Mouse (Mus musculus): ENCODE measurements around the gene Sec24d. TPM values are rescaled to one million over a fixed set of nuclear protein-coding genes. Genes with fewer than 3 reads are reported as not detected.

The Sec24d gene
- polyA plus RNA-seq, 1 experiment from 2014 or later: 91.2 TPM

- no peaks in the 10 kb centered on the region for H3K9me3 ChIP-seq (ENCODE audit: control insufficient read depth, low read length)
- peaks cover 30% of the 10 kb centered on the region for H3K4me1 ChIP-seq (ENCODE audit: control insufficient read depth, insufficient read depth, low read length)
- H3K4me2 ChIP-seq (ENCODE audit: low read depth, low read length): no peak overlapping the region
- H3K27ac ChIP-seq (ENCODE audit: low read length): peak overlapping the region; percentile 66
- H3K27me3 ChIP-seq (replicated peaks; ENCODE audit: control insufficient read depth, insufficient read depth, low read length): no peaks in the 10 kb centered on the region
- WGBS: 67% methylated on average over 4 of the region's 4 CpGs
- H3K4me3 ChIP-seq (ENCODE audit: low read length): no peak overlapping the region
- ATAC-seq: no peak
- no peaks in the 10 kb centered on the region for H3K36me3 ChIP-seq (ENCODE audit: control insufficient read depth, insufficient read depth, low read length)
- H3K9ac ChIP-seq (ENCODE audit: low read depth, low read length): no peak overlapping the region
Measured at GRCm38 (mm10) chr3:123330221-123330620, 63.0 kb downstream of the Sec24d start.

- Histone ChIP-seq H3K4me3 (ENCODE audit: low read length) (no peak overlapping the region), H3K27me3 (replicated peaks; ENCODE audit: control insufficient read depth, insufficient read depth, low read length) (no peaks in the 10 kb centered on the region), H3K4me2 (ENCODE audit: low read depth, low read length) (no peak overlapping the region), H3K9ac (ENCODE audit: low read depth, low read length) (no peak overlapping the region), H3K9me3 (ENCODE audit: control insufficient read depth, low read length) (no peaks in the 10 kb centered on the region), H3K4me1 (ENCODE audit: control insufficient read depth, insufficient read depth, low read length) (peaks cover 25% of the 10 kb centered on the region), H3K27ac (ENCODE audit: low read length) (peak overlapping the region; percentile 34), H3K36me3 (ENCODE audit: control insufficient read depth, insufficient read depth, low read length) (no peaks in the 10 kb centered on the region)
- no peak for ATAC-seq
- 69% methylated on average over 2 of the region's 2 CpGs for WGBS
Measured at GRCm38 (mm10) chr3:123332330-123333054, 65.2 kb downstream of the Sec24d start.

GRCm38 (mm10) chr3:123333055-123333424, 65.8 kb downstream of the Sec24d start:
- ATAC-seq: 0 out of 2 replicates have a peak, but pooled peaks have one; percentile 21
- Histone ChIP-seq H3K9ac (ENCODE audit: low read depth, low read length) (no peak overlapping the region), H3K4me3 (ENCODE audit: low read length) (no peak overlapping the region), H3K4me1 (ENCODE audit: control insufficient read depth, insufficient read depth, low read length) (peaks cover 27% of the 10 kb centered on the region), H3K27ac (ENCODE audit: low read length) (peak overlapping the region; percentile 34; the same call in 1 of the 2 replicates), H3K36me3 (ENCODE audit: control insufficient read depth, insufficient read depth, low read length) (no peaks in the 10 kb centered on the region), H3K4me2 (ENCODE audit: low read depth, low read length) (no peak overlapping the region), H3K9me3 (ENCODE audit: control insufficient read depth, low read length) (no peaks in the 10 kb centered on the region), H3K27me3 (replicated peaks; ENCODE audit: control insufficient read depth, insufficient read depth, low read length) (no peaks in the 10 kb centered on the region)
- WGBS: 20% methylated on average over 4 of the region's 4 CpGs

- no peak overlapping the region for H3K4me2 ChIP-seq (ENCODE audit: low read depth, low read length)
- 38% methylated on average over 7 of the region's 7 CpGs for WGBS
- H3K27ac ChIP-seq (ENCODE audit: low read length): peak overlapping the region; percentile 90
- H3K4me3 ChIP-seq (ENCODE audit: low read length): no peak overlapping the region
- no peak overlapping the region for H3K9ac ChIP-seq (ENCODE audit: low read depth, low read length)
- H3K36me3 ChIP-seq (ENCODE audit: control insufficient read depth, insufficient read depth, low read length): no peaks in the 10 kb centered on the region
- H3K9me3 ChIP-seq (ENCODE audit: control insufficient read depth, low read length): no peaks in the 10 kb centered on the region
- H3K27me3 ChIP-seq (replicated peaks; ENCODE audit: control insufficient read depth, insufficient read depth, low read length): no peaks in the 10 kb centered on the region
- ATAC-seq: peak; percentile 49; the same call in 1 of the 2 replicates
- H3K4me1 ChIP-seq (ENCODE audit: control insufficient read depth, insufficient read depth, low read length): peaks cover 27% of the 10 kb centered on the region
Measured at GRCm38 (mm10) chr3:123334947-123335346, 67.7 kb downstream of the Sec24d start.

GRCm38 (mm10) chr3:123335480-123335879, 68.2 kb downstream of the Sec24d start:
- H3K4me1 ChIP-seq (ENCODE audit: control insufficient read depth, insufficient read depth, low read length): peaks cover 27% of the 10 kb centered on the region
- 0 out of 2 replicates have a peak overlapping the region, but pooled peaks have one; percentile 39 for H3K27ac ChIP-seq (ENCODE audit: low read length)

GRCm38 (mm10) chr3:123336455-123336854, 69.2 kb downstream of the Sec24d start:
- H3K4me3 ChIP-seq (ENCODE audit: low read length): no peak overlapping the region
- peak overlapping the region; percentile 62 for H3K27ac ChIP-seq (ENCODE audit: low read length)
- WGBS: 49% methylated on average over 7 of the region's 7 CpGs
- H3K27me3 ChIP-seq (replicated peaks; ENCODE audit: control insufficient read depth, insufficient read depth, low read length): no peaks in the 10 kb centered on the region
- ATAC-seq: no peak
- H3K4me1 ChIP-seq (ENCODE audit: control insufficient read depth, insufficient read depth, low read length): peaks cover 27% of the 10 kb centered on the region
- H3K36me3 ChIP-seq (ENCODE audit: control insufficient read depth, insufficient read depth, low read length): peaks cover 7% of the 10 kb centered on the region; the same call in 1 of the 2 replicates
- no peaks in the 10 kb centered on the region for H3K9me3 ChIP-seq (ENCODE audit: control insufficient read depth, low read length)
- no peak overlapping the region for H3K4me2 ChIP-seq (ENCODE audit: low read depth, low read length)
- no peak overlapping the region for H3K9ac ChIP-seq (ENCODE audit: low read depth, low read length)

More at GRCm38 (mm10) chr3:123335480-123335879, 68.2 kb downstream of the Sec24d start:
- Histone ChIP-seq H3K4me3 (ENCODE audit: low read length) (no peak overlapping the region), H3K27me3 (replicated peaks; ENCODE audit: control insufficient read depth, insufficient read depth, low read length) (no peaks in the 10 kb centered on the region), H3K9me3 (ENCODE audit: control insufficient read depth, low read length) (no peaks in the 10 kb centered on the region), H3K36me3 (ENCODE audit: control insufficient read depth, insufficient read depth, low read length) (0 out of 2 replicates have a peak, but pooled peaks cover 1% of the 10 kb centered on the region), H3K9ac (ENCODE audit: low read depth, low read length) (no peak overlapping the region), H3K4me2 (ENCODE audit: low read depth, low read length) (no peak overlapping the region)
- WGBS: 20% methylated on average over 3 of the region's 3 CpGs
- peak; percentile 67 for ATAC-seq

GRCm38 (mm10) chr3:123336951-123337350, 69.7 kb downstream of the Sec24d start:
- Histone ChIP-seq H3K36me3 (ENCODE audit: control insufficient read depth, insufficient read depth, low read length) (peaks cover 7% of the 10 kb centered on the region; the same call in 1 of the 2 replicates), H3K4me1 (ENCODE audit: control insufficient read depth, insufficient read depth, low read length) (peaks cover 27% of the 10 kb centered on the region), H3K4me2 (ENCODE audit: low read depth, low read length) (no peak overlapping the region), H3K27me3 (replicated peaks; ENCODE audit: control insufficient read depth, insufficient read depth, low read length) (no peaks in the 10 kb centered on the region), H3K27ac (ENCODE audit: low read length) (peak overlapping the region; percentile 77), H3K4me3 (ENCODE audit: low read length) (no peak overlapping the region), H3K9ac (ENCODE audit: low read depth, low read length) (no peak overlapping the region), H3K9me3 (ENCODE audit: control insufficient read depth, low read length) (no peaks in the 10 kb centered on the region)
- WGBS: 57% methylated on average over 5 of the region's 5 CpGs
- ATAC-seq: no peak

- Histone ChIP-seq H3K27me3 (replicated peaks; ENCODE audit: control insufficient read depth, insufficient read depth, low read length) (no peaks in the 10 kb centered on the region), H3K9me3 (ENCODE audit: control insufficient read depth, low read length) (no peaks in the 10 kb centered on the region), H3K4me1 (ENCODE audit: control insufficient read depth, insufficient read depth, low read length) (peaks cover 23% of the 10 kb centered on the region), H3K4me2 (ENCODE audit: low read depth, low read length) (no peak overlapping the region), H3K27ac (ENCODE audit: low read length) (peak overlapping the region; percentile 72), H3K36me3 (ENCODE audit: control insufficient read depth, insufficient read depth, low read length) (peaks cover 7% of the 10 kb centered on the region; the same call in 1 of the 2 replicates), H3K4me3 (ENCODE audit: low read length) (no peak overlapping the region), H3K9ac (ENCODE audit: low read depth, low read length) (no peak overlapping the region)
- ATAC-seq: 0 out of 2 replicates have a peak, but pooled peaks have one; percentile 11
- 64% methylated on average over 6 of the region's 6 CpGs for WGBS
Measured at GRCm38 (mm10) chr3:123337853-123338252, 70.6 kb downstream of the Sec24d start.

- ATAC-seq: no peak
- peaks cover 7% of the 10 kb centered on the region; the same call in 1 of the 2 replicates for H3K36me3 ChIP-seq (ENCODE audit: control insufficient read depth, insufficient read depth, low read length)
- H3K9ac ChIP-seq (ENCODE audit: low read depth, low read length): no peak overlapping the region
- WGBS: 41% methylated on average over 12 of the region's 12 CpGs
- H3K27me3 ChIP-seq (replicated peaks; ENCODE audit: control insufficient read depth, insufficient read depth, low read length): no peaks in the 10 kb centered on the region
- H3K27ac ChIP-seq (ENCODE audit: low read length): peak overlapping the region; percentile 54
- H3K4me1 ChIP-seq (ENCODE audit: control insufficient read depth, insufficient read depth, low read length): peaks cover 23% of the 10 kb centered on the region
- H3K9me3 ChIP-seq (ENCODE audit: control insufficient read depth, low read length): no peaks in the 10 kb centered on the region
- H3K4me2 ChIP-seq (ENCODE audit: low read depth, low read length): no peak overlapping the region
- H3K4me3 ChIP-seq (ENCODE audit: low read length): no peak overlapping the region
Measured at GRCm38 (mm10) chr3:123338666-123339195, 71.5 kb downstream of the Sec24d start.
